Mouse (Mus musculus): ENCODE measurements around the gene Tmem114.

The Tmem114 gene

GRCm38 (mm10) chr16:8409197-8409596, 15.7 kb downstream of the Tmem114 start:
- in situ Hi-C loops (cut with MboI) = no loop called here

DNA sequence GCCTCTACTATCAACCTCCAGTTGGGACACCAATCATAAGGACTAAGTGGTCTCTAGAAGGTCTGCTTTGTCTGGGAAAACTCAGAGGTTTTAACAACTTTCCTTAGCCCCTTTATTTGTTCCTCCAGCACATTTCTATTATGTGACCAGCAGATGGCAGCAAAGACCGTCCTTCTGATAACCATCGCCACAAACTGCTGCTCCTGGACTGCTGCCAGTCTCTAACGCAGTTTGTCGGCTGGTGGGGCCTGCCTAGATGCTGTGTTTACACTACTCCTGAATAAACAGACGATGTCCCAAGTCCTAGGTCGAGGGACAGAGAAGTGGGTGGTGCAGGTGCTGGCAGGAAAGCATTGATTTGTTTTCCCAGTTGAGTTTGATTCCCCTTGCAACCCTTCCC, 18.2 kb downstream of the Tmem114 start:
- in situ Hi-C loops (cut with MboI) = no loop called here

DNA sequence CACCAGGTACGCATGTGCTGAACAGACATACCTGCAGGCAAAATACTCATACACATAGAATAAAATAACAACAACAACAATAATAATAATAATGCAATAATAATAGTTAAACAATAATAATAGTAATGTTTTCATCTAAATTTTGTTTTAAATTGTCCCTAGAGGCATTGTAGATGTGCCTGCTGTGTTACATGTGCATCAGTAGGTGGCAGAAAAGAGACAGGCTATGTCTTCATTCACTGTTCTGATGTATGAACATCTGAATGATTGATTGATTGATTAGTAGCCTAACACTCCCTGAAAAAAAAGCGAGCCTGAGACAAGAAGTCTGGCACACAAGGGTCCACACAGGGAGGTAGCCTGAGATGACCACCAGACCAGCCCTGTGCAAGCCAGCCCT, 22.3 kb downstream of the Tmem114 start:
- in situ Hi-C loops (cut with MboI) = no loop called here

DNA sequence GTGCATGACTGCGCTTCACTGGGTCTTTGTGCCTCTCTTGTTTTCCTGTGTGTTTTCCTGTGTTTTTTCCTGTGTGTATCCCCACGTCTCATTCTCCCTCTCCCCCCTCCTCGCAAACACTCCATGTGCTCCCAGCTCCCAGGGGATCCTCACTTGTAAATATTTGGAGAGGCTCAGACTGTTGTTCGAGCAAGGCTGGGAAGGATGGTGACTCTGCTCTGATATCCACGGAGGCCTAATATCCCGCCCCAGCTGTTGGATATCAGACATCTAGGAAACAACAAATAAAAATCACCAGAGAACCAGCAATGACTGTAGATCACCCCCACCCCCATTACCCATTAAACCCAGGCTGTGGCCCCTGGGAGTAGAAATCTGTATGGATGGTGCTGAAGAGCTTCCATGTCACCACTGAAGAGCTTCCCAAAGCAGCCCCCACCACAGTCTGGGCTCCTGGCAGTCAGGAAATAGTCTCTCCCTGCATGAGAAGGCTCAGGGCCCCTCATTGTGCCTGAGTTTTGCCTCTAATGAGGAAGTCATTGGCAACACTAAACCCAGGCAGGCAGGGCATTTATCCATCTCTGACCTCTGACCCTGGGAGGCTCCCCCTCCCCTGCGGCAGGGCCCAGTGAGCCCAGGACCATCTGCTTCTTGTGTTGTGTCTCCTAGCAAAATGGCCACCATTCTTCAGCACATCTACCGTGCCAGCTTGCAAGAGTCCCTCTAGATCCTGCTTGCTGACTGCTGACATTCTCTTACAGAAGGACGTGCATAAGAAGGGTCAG, 23.6 kb downstream of the Tmem114 start:
- in situ Hi-C loops (cut with MboI) = no loop called here

GRCm38 (mm10) chr16:8399868-8400267, 25.1 kb downstream of the Tmem114 start:
- in situ Hi-C loops (cut with MboI) = no loop called here

DNA sequence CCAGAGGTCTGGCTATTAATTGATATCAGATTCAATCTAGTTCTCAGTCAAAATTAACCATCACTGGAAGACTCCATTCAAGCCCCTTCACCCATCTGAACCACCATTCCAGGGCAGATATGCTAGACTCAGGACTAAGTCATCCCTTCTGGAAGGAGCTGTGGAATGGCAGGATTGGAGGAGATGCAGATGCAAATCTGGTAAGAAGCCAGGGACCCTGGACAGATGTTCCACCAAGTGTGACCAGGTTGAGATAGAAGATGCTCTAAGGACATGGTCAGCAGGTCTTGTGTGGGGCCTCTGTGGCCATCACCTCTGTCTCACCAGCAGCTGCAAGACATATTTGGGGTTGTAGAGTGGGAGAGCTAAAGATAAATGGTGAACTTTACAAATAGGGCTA, 30.0 kb downstream of the Tmem114 start:
- in situ Hi-C loops (cut with MboI) = no loop called here

DNA sequence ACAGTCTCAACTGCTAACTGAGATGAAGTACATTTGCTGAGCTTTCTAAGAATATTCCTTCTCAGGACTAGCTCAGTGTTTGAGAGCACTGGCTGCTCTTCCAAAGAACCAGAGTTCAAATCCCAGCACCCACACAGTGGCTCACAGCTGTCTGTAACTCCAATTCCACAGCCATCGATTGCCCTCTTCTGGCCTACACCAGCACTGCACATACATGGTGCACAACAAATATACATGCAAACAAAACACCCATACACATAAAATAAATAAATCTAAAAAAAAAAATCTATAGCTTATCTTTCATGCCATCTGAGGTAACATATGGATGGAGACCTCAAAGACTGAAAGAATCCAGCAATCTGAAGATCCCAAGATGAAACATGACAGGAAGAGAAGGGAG, 36.4 kb downstream of the Tmem114 start:
- in situ Hi-C loops (cut with MboI) = no loop called here

- in situ Hi-C loops (cut with MboI) = no loop called here
These were observed 38.5 kb downstream of the Tmem114 start for GRCm38 (mm10) chr16:8386386-8386785.

DNA sequence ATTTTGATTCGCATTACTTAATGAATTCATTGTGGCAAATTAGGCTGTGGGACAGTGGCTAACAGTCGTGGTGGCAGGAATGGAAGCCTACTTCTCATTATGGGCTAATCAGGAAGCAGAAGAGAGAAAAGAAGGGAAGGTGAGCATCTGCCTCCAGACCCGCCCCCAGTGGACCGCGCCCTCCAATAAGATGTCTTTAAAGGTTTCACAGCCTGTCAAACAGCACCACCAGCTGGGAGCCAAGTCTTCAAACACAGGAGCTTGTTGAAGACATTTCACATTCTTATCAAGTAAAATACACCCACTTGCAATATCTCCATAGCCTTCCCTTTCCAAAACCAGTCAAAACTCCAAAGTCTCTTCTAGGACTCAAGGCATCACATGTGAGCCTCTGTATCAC, 39.3 kb downstream of the Tmem114 start:
- in situ Hi-C loops (cut with MboI) = no loop called here

DNA sequence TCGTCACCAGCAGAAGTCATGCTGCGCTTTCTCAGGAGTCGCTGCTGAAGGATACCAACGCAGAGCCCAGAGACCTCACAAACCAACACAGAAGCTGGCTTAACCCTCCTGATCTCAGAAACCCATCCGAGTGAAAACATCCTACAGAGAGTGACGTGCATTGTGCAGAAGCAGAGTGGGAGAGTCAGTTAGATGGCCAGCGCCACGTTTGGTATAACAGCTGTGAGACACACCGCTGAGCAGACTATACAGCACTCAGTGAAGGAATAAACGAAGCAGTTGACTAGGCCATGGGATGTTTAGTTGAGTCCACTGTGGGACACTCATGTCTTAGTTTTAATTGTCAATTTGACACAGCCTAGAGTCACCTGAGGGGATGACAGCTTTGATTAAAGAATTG, 40.2 kb downstream of the Tmem114 start:
- in situ Hi-C loops (cut with MboI) = no loop called here

GRCm38 (mm10) chr16:8383396-8383795, 41.5 kb downstream of the Tmem114 start:
- in situ Hi-C loops (cut with MboI) = no loop called here

- in situ Hi-C loops (cut with MboI) = no loop called here
These were observed 61.9 kb downstream of the Tmem114 start for GRCm38 (mm10) chr16:8363066-8363465.
